Mouse (Mus musculus) heart, adult 8-10 months (tissue): Measurements from ENCODE around the gene Sgca. TPM values are rescaled to one million over a fixed set of nuclear protein-coding genes. Genes with fewer than 3 reads are reported as not detected.

Experiments used
- DNase-seq: peaks from one replicate; pipeline ENCODE4 v3.0.0; 2022; ENCODE audit warnings: low spot score
- total RNA-seq, 4 experiments: library from RNA; stranded (reverse); gene quantifications; 2 replicates each; pipeline ENCODE4 v1.2.4; 2022

The Sgca gene
- total RNA-seq, 4 experiments from 2014 or later, result 202 to 221 (median 208) TPM

- DNase-seq, result no peak
Observed at GRCm38 (mm10) chr11:94915675-94916403, 60.3 kb downstream of the Sgca start.

DNA sequence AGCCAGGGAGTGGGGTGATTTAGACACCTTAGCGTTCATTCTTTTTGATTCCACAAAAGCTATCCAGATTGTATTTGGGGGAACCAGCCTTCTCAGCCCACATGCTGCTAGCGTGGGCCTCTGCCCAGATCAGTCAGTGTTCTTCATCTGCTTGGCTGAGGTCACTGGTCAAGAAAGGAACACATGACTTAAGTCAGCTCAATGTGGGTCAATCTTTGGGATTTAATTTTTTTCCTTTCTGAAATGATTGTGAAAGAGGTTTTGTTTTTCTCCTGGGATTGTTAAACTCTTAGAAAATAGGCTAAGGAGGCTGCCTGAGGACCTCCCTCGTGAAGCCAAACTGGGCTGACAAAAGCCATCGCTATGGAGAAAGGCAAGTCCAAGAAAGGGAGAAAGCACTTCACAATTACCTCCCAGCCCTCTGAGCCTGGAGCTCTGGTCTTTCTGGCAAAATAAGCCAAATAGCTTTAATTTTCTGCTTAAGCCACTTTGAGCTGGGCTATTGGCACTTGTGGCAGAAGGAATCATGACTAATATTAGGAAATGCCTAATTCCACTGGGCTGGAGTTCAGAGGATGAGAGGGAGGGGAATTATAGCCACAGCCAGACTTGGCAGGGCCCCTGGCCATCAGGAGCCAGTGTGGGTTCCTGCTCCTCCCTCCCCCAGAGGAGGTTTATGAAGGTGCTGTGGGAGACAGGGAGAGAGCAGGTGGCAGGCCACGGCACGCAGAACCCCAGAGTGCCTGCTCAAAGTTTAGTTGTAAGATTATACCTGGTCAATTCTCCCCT, 62.6 kb downstream of the Sgca start:
- DNase-seq, result peak; percentile 70

Other genes starting within 250 kb of the Sgca start
- gene Cdc34b, start 234.5 kb downstream of the Sgca start, total RNA-seq, result under 1 TPM; 0.52 to 0.97 (median 0.88) TPM
- not detected for gene Tmem92, start 193.6 kb downstream of the Sgca start, total RNA-seq
- 10 to 100 TPM; 23.3 to 50.4 (median 39.8) TPM for gene Col1a1, start 40.1 kb downstream of the Sgca start, total RNA-seq
- gene Hils1, start 8.7 kb downstream of the Sgca start, total RNA-seq, result not detected
- 10 to 100 TPM; 43.9 to 47.4 (median 45.6) TPM for gene Ppp1r9b, start 14.7 kb upstream of the Sgca start, total RNA-seq
- 1 to 10 TPM in 2 of 4 experiments, under 1 TPM in 2; 0.72 to 1.1 (median 0.96) TPM for gene Samd14, start 33.6 kb upstream of the Sgca start, total RNA-seq
- 100 to 1,000 TPM; 469 to 545 (median 504) TPM for gene Pdk2, start 65.0 kb upstream of the Sgca start, total RNA-seq
- 10 to 100 TPM in 1 of 4 experiments, 1 to 10 TPM in 3; 9.1 to 10.3 (median 9.8) TPM for gene Itga3, start 100.5 kb upstream of the Sgca start, total RNA-seq
- gene Dlx3, start 143.8 kb upstream of the Sgca start, total RNA-seq, result not detected
- not detected for gene Dlx4, start 169.9 kb upstream of the Sgca start, total RNA-seq